Mouse (Mus musculus) embryonic fibroblast, embryonic 13.5 days (primary cell): ENCODE measurements at regions not wholly inside any gene's neighbourhood (a gene's known extent, or its start where the extent isn't known, plus 50 kb on each side); places are given as distances from the start of the nearest gene placed in this dataset.

Experiments used
- H3K27ac ChIP-seq: 2 replicates; pipeline ENCODE4 v1.5.1; 2012; ENCODE audit warnings: low read length, control low read depth, inconsistent platforms; ENCODE audit not compliant: insufficient read depth
- H3K4me1 ChIP-seq: 2 replicates; pipeline ENCODE4 v1.6.1; 2011; ENCODE audit warnings: low read length; ENCODE audit not compliant: control insufficient read depth, insufficient read depth
- H3K4me3 ChIP-seq: 2 replicates; pipeline ENCODE4 v1.5.1; 2011; ENCODE audit warnings: mild to moderate bottlenecking, control low read depth, low read length; ENCODE audit not compliant: insufficient read depth
- CTCF ChIP-seq: IDR thresholded peaks from 2 replicates; pipeline ENCODE4 v1.5.1; 2011; ENCODE audit warnings: mild to moderate bottlenecking, control low read depth, low read length, moderate library complexity, borderline replicate concordance; ENCODE audit not compliant: insufficient read depth
- POLR2A ChIP-seq: IDR thresholded peaks from 2 replicates; pipeline ENCODE4 v1.6.1; 2011; ENCODE audit warnings: low read depth, mild to moderate bottlenecking, control low read depth, low read length, moderate library complexity

DNA sequence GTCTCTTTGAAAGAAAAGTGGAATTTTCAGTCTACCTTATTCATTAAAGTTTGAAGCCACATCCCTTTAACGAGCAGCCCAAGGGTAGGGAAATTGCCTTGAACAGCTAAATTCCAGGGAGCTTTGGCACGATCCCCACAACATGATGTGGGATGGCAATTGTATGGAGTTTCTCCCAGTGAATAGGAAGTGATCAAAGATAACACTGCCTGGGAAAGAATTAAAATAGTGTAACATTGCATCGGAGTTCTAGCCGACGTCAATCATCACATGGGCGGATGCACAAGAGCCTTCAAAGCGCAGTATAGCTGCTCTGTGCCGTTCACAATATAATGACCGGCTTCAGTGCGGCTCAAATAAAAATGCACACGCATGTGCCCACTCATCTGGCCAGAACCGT lies 161.2 kb downstream of the Tex36 start:
- Histone ChIP-seq H3K4me3 (no peak overlapping the region), H3K27ac (no peak overlapping the region), H3K4me1 (no peaks in the 10 kb centered on the region)
- TF ChIP-seq POLR2A = no peak
- TF ChIP-seq CTCF = no peak

DNA sequence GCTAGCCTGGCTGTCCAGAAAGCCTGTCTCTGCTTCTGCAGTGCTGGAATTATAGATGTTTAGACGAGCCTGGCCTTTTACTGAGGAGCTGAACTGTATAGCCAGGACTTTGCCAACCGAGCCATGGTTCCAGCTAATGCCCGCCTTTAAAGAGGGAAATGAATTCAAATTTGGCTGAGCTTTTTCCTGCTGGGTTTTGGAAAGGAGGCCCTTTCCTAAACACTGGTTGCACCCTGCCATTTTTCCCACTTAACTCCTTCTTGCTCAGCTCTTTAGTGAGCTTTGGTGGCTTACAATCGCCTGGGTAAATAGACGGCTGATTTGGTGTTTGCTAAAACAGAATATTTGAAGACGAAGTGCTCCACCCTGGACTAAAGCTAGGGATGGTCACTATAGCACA lies 161.9 kb downstream of the Tex36 start:
- no peak overlapping the region for H3K4me3 ChIP-seq
- no peaks in the 10 kb centered on the region for H3K4me1 ChIP-seq
- TF ChIP-seq POLR2A = no peak
- H3K27ac ChIP-seq = no peak overlapping the region

DNA sequence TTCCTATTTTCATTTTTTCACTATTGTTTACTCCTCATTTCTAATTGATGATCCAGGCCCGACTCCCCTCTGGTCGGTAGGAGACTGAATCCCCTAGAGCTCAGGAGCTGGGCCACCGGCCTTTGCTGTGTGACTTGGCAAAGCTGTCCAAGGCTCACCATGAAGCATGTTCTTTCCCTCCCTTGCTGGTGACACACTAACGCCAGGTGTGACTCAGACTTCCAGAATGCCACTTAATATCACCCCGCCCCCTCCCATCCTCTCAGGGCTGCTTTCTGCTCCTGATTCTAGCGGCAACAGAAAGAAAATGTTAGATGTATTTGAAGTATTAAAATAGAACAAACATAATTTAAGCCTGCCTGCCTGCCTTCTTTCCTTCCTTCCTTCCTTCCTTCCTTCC lies 163.3 kb downstream of the Tex36 start:
- H3K27ac ChIP-seq = no peak overlapping the region
- no peaks in the 10 kb centered on the region for H3K4me1 ChIP-seq
- TF ChIP-seq POLR2A (no peak), CTCF (no peak)
- H3K4me3 ChIP-seq = no peak overlapping the region

DNA sequence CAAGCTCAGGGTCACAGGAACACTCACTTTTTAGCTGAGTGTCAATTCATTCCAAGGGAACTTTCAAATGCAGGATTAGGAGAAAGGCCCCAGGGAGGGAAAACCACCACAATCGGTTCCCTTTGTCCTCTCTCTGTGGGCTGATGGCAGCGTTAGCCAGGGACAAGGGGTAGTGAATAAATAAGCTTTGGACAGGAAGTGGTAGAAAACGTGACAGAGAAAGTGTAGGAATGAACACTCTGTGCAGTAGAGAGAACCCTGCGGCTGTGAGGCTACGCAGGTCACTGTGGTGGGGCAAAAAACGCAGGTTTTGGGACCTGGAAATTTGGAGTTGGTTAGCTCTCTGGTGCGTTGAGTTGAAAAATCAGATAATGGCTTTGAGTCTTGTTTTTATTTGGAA lies 164.1 kb downstream of the Tex36 start:
- Histone ChIP-seq H3K4me1 (no peaks in the 10 kb centered on the region), H3K27ac (no peak overlapping the region), H3K4me3 (no peak overlapping the region)
- TF ChIP-seq CTCF (no peak), POLR2A (no peak)

DNA sequence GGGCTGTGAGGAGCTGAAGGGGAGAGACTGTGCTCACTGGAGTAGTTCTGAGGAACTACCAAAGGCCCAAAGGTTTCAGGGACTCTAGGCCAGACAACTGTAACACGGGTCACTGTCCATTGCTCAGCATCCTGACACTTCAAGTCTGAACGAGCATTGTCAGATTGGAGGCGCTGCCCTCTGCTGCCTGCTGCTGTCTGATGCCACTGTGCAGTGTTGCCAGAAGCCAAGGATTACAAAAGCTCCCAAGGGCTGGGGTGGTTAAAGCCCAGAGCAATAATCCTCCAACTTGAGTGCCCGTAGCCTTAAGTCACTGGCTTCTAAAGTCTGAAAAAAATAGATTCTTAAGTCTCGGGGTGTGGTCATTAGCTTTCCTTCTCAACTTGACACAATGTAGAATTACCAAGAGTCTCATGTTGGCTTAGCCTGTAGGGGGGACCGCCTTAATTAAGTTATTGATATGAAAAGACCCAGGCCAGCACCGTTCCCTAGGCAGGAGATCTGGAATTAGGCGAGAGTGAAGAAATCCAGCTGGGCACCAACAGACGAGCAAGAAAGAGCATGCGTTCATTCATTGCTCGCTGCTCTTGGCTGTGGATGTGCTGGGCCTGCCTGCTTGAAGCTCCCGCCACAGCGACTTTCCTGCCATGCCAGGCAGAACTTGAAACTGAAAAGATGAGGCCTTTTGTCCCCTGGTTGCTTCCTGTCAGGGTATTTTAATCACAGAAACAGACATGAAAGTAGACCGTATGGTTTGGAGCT lies 166.2 kb downstream of the Tex36 start:
- no peak overlapping the region for H3K27ac ChIP-seq
- H3K4me3 ChIP-seq = no peak overlapping the region
- no peak for TF ChIP-seq CTCF
- TF ChIP-seq POLR2A = no peak
- H3K4me1 ChIP-seq = no peaks in the 10 kb centered on the region

DNA sequence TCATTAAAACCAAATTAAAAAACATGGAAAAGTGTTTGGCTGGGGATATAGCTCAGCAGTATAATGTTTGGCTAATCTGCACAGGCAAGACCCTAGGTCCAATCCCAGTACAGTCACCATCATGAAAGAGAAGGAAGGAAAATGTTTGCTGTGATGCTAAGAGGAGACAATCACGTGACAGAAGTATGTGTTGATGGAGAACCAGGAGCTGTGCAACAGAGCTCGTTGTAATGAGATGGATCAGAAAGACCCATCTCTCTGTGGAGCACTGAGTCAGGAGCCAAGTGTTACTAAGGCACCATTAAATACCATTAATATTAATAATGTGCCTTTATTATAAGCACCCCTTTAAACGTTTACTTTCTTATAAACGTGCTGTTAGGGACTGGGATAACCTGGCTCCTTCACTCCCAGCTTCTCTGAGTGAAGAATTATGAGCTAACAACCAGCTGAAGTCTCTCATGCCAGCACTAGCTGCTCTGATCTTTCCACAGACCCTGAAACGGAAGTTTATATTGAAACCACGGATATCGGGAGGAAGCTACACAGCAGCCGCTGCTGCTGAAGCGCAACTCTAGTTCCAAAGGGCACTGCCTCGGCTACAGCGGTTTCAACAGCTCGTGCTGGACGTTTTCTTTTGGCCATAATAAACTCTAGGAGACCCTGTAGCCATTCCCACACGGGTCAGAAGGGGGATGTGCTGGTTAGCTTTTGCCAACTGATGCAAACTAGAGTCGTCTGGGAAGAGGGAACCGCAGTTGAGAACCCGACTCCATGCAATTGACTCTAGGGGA lies 167.7 kb downstream of the Tex36 start:
- TF ChIP-seq CTCF = no peak
- Histone ChIP-seq H3K4me1 (no peaks in the 10 kb centered on the region), H3K4me3 (no peak overlapping the region), H3K27ac (no peak overlapping the region)

DNA sequence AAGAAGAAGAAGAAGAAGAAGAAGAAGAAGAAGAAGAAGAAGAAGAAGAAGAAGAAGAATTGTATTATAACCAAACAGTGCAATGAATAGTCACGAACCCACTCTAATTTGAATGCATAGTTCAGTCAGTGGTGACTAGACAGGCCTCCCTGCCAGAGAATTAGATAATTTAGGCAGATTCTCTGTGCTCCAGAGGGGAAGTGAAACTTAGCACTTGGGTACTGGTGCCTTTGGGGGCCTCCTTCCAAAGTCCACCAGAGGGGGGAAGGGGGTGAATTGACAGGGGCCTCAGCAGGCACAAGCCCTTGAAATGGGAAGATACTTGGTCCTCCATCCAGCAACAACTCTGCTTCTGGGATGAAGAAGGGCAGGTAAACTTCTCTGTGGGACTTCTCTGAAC lies 169.6 kb downstream of the Tex36 start:
- Histone ChIP-seq H3K4me1 (no peaks in the 10 kb centered on the region), H3K4me3 (no peak overlapping the region), H3K27ac (no peak overlapping the region)
- TF ChIP-seq CTCF (no peak), POLR2A (no peak)

DNA sequence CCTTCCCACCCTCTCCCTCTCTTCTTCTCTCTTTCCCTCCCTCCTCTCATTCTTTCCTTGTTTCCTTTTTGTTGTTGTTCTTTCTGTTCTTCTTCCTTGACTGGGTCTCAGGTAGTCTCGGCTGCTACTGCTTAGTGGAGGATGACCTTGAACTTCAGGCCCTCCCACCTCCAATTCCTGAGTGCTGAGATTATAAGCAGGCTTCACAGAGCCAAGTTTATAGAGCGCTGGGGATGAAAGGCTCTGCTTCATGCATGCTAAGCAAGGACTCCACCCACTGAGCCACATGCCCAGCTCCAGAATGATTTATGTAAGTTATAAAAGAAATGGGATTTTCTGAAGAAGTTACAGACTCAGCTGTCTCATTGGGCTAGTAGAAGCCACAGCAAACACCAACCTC lies 199.9 kb downstream of the Tex36 start:
- TF ChIP-seq CTCF = no peak
- no peak for TF ChIP-seq POLR2A
- Histone ChIP-seq H3K27ac (no peak overlapping the region), H3K4me1 (no peaks in the 10 kb centered on the region), H3K4me3 (no peak overlapping the region)

DNA sequence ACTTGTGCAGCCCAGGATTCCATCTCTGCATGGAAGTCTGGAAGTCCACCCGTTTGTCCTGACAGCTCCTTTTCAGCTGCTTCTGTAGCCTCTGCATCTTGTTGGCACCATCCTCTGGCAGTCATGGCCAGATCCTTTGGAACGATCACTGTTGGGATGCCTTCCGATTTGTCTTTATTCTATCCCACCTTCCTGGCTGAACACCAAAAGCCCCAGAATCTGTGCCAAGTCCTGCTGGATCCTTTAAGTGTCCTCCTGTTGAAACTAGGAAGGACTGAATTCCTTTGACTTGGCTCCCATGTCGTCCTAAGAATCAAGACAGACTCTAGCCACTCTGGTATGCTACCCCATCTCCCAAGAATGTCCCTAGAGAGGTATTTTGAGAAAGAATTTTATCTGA lies 201.3 kb downstream of the Tex36 start:
- H3K4me1 ChIP-seq = no peaks in the 10 kb centered on the region
- no peak overlapping the region for H3K4me3 ChIP-seq
- no peak overlapping the region for H3K27ac ChIP-seq
- TF ChIP-seq POLR2A = no peak
- no peak for TF ChIP-seq CTCF

DNA sequence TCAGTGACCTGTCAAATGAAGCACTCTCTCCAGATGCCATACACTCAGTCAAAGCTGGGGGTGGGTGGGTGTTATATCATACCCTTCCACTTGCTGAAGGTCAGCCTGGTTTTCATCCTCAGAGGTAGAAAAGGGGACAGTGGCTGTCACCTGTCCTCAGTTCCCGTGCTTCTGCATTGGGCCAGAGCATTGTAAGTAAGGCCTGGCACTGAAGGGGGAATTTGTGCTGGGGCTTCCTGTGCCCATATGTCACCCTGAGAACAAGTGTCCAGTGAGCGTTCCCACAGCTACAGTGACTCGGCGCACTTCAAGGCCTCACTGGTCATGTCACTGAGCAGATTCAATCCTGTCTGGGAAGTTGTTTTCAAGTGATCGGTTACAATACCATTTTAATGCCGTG lies 213.2 kb downstream of the Tex36 start:
- Histone ChIP-seq H3K27ac (no peak overlapping the region), H3K4me3 (no peak overlapping the region), H3K4me1 (no peaks in the 10 kb centered on the region)
- TF ChIP-seq POLR2A (no peak), CTCF (no peak)
